Mouse (Mus musculus): Measurements from ENCODE around the gene Grb10.

Grb10 gene

DNA sequence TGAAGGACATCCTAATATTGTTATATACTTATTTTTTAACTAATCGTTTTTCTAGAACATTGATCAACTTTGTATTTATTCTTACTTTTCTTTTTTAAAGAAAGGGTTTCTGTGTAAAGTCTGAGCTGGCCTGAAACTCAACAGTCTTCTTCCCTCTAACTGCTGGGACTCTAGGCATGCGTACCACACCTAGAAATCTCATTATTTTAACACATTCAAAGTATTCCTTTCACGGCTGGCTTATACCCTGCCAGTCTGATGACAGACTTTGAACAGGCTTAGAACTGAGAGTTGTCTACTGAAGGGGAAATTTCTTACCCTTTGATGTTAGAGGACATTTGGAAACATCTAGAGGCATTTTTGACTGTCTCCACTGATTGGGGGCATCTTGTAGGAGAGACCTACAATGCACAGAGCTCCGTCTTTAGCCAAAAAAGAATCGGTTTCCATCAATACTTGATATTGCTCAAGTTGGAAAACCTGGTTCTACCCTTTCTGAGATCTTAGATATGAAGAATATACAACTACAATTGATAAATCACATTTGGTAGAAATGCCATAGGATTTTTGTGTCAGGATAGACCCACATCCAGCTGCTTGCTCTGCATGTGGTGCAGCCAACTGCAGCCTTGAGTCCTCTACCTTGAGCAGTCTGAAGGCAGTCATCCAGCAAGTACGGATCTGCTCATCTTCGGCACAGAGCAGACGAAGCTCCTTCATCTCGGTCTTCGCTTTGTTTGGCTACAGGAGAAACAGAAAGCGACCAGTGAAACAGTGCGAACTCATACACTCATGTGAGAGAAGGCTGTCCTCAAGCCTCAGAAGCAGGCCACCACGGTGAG is 95.0 kb downstream of the Grb10 start:
- DNase-seq, result no peak

DNA sequence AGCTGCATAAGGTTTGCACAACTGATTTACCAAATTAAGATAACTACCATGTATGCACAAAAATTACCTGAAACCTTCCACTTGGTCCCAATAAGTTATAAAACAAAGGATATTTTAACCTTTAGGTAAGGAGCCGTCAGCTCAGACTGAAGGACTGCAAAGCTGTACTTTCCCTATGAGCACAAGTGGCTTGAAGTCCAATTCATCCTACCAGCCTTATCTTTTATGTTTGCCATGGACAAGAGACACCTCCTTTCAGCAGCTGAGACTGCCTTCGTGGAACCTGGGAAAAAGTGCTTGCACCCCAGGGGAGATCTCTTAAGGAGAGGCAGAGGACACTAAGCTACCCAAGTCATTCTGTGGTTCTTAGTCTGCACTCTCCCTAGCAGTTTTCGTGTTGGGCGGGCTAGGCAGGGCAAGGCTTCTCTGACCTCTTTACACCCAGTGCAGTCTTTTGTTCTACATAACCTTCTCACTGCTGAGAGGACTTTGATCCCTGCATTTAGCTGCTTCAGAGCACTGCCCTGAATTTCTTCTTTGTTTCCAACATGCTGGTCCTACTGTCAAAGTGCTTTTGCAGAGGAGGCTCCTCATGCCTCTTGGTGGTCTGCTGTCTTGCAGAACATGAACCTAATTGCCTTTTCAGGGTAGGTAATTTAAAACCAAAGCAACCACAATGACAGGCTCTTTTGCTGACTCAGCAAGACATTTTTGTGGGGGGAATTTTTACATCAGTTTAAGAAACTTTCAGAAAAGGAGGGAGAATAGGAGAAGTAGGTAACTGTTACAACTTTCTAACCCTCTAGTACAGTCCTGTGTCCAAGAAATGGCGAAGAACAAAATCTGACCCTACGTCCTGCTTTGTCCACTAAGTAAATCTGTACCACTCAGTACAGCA is 95.9 kb downstream of the Grb10 start:
- DNase-seq, result peak; percentile 49

DNA sequence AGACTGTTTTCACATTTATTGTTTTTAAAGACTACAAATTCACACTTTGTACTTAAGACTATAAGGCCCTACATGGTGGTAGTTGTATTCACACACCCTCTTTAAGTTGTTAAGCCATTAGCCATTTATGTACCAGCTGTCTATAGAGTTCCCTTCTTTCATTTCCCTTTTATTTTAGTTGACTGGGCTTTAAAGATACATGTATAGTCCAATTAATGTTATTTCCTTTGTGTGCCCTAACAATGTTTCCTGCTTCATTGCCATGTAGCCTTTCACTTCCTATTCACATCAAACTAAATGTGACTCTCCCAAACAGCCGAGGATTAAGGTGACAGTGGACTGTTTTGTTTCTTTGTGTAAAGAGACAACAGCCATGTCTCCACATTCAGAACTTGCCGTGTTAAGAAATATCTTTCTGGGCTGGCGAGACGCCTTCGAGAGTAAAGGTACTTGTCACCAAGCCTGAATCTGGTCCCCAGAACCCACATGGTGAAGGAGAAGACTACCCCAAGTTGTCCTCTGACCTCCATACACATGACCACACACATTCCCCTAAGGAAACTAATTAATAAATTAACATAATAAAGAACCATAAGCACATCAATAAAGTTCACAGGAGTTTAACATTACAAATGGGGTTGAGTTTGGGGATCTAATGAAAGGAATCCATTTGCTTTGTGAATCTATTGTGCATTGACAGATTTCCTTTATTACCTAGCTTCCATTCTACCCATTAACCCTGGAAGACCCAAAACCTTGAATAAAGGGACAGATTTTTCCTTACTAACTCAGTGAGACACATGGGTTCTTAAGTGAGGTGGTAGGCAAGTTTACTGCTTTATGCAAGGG is 97.4 kb downstream of the Grb10 start:
- DNase-seq, result no peak

DNA sequence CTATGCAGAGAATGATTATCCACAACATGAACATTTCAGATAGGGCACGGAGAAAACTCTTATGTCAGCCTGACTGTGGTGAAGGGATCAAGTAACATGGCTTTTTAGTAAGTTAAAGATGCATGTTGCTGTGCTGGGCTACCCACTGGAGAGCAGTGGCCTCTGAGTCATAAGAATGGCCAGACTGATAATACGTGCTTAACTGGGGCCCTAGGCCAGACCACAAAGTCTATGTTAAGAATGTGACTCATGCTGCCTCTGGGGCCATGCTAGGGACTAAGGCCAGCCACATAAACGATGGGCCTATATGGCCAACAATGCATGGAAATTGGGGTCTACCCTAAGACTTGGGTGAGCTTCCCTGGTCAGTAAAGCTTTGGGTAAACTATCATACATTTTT is 98.9 kb downstream of the Grb10 start:
- DNase-seq, result no peak

DNA sequence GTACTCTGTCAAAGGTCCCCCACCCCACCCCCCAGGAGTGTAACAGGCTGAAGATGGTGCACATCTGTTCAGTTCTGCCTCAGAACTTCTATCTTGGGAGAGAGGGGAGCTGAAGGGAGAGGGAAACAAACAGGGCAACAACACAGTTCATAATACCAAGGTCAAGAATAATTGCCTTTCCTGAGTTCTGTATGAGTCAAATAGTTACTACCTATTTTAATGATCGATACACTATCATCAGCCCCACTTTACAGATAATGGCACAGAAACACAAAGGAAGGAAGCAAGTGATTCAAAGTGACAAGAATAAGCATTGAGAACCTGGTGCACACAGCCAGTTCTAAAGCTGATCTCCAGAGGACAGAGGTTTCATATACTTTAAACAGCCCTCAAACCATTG is 99.9 kb downstream of the Grb10 start:
- no peak for DNase-seq

DNA sequence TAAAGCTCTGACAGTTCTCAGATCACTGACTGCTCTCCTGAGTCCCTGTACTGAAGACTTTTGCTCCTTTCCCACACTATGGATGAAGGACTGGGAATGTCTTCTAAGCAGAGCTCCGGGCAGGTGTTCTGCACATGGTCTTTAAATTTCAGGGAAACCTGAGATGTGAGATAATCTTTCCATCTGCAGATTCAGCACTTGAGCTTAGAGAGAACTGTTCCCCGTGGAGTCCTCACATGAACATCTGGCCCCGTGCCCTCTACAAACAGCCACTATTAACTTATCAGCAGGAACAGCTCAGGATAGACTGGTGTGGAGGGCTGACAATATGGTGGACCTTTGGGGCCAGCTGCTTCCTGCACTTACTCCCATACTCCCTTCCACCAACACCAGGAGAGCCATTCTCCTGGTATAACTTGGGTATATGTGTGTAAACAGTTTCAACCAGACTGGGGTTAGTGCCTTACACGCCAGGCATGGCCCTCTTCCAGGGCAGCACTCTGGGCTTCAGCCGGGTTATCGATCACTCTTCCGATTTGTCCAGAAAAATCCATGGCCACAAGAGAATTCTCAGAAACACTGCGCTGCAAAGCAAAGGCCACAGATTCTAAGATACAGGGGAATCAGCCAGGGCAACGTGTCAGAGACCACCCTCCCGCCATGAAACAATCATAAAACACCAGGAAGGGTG is 101.0 kb downstream of the Grb10 start:
- DNase-seq, result no peak

DNA sequence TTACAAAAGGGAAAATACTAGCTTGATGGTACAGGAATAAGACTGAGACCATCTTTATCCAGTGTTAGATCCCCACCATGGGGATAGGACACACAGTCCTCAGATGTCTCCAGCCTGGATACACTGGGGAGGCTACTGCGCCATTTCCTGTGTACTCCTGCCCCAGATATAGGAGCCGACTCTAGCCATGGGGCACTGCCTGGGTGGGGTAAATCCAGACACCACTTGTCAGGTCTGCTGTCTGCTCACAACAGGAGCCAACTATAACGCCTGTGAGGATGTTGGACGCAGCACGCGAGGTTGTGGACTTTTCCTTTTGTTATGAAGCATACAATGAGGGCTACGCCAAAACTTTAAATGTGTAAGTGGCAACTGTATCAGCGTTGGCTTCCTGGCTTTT is 103.7 kb downstream of the Grb10 start:
- no peak for DNase-seq

DNA sequence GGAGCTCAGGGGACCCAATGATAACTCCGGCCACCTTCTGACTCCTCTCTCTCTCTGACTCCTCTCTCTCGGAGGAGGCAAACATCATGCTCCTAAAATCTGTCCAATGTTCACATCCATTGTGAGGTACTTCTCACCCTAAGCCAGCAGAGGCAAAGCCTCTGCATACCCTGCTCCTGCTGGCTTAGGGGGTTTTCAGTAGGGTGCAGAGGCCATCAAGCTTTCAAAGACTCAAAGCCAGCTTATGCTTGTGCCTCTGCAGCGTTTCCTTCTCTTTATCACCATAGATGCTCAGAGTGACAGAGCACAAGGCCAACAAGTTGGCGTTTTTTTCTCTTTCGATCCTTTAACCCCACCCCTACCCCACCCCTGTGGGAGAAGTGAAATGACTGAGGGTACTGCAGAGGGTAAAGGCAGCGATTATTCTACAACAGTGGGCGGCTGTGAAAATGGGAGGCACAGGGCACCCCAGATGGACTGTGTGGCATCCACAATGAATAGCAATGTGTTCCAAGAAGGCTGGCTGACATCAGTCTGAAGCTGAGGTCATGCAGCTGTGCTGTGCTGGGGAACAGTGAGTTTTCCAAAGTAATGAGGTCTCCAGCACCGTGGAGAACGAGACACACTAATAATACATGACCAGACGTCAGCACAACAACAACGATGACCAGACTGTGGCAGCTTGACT is 106.2 kb downstream of the Grb10 start:
- DNase-seq, result no peak

DNA sequence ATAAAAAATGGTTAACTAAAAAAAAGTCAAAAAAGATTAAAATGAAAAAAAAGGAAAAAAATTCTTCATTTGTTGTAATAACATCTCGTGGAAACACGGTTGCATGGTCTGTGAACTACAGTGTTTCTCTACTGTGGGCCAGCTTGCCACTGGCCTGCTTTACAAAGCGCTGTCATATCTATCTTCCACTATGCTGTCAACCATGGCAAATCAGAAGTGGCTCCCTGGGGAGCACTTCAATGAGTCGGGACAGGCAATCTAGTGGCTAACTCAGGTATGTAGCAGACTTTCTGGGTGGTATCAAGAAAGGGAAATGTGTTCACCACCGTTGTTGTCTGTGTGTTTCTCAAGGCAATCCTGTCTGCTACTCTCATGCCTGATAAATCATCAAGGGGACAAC is 106.8 kb downstream of the Grb10 start:
- DNase-seq, result no peak

DNA sequence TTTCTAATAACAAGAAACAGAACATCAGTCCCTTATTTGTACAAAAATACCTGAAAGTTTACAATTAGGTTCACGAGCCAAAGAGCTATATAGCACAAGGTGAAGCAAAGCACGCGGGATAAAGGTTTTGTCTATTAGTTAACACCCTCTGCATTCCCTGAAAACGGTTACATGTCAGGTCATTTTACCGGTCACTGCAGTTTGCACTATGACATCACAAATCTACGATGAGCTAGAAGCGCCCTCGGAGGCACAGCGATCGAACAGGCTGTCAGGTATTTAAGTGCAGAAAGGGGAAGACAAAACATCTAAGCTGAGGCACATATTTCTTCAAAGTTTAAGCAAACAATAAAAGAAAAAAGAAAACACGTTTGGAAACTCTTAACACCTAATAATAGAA is 108.0 kb downstream of the Grb10 start:
- DNase-seq, result no peak

DNA sequence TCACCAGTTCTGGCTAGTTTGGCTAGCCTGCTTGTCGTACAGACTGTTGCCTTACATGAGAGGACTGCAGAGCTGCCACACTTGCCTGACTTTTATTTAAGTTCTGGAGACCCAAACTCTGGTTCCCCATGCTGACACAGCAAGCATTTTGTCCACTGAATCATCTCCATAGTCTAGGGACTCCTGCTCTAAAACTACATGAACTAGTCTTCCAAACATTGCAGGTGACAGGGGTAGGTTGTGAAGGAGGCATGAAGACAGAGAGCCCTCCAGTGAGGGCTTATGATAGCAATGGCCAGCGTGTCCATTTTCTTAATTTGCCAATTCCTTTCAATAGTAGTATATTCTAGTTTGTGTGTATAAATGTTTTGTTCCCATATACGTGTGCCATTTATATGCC is 109.4 kb downstream of the Grb10 start:
- DNase-seq, result no peak

DNA sequence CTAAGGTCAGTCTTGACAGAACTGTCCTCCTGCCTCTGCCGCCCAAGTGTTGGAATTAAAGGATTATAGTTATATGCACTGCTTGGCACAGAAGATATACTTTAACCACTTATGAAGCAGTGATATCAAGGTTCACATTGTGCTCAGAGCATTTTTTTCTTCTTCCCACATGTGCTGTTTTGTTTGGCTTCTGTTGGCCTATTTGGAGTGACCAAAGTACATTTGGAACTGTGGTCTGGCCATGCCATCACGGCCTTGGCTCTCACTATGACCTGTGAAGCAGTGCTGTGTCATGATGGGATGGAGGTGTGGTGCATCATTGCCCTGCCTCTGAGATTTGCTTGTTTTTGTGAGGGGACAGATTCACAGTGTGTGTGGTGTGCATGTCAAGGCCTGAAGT is 109.9 kb downstream of the Grb10 start:
- DNase-seq, result peak; percentile 87

DNA sequence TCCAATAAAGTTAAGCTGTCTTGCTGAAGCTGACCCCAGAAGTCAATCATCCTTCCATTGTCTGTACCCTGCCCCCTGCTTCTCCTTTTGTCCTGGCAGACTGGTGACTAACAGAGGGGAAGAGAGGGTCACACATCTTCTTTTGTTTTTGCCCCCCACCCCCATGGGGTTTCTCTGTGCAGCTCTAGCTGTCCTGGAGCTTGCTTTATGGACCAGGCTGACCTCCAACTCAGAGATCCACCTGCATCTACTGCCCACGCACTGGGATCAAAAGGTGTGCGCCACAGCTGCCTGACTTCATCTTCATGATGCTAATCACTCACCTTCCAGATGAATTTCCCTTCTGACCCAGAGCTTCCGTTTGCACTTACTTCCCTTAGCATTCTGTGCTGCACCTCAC is 114.6 kb downstream of the Grb10 start:
- DNase-seq, result no peak

DNA sequence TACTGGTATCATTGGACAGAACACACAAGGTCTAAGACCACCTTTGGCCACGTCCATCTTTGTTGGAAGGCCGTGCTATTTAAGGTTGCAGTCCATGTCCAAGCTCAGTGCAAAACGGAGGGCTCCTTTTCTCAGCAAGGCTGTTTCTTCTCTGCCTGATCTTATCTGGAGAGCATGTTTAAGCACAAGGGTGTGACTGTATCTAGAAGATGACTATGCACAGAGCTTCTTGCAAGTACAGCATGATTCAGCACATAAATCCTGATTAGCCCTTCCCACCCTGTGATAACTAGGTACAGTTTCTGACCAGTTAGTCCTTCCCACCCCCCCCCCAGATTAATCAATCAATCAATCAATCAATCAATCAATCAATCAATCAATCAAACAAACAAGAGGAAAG is 115.1 kb downstream of the Grb10 start:
- DNase-seq, result no peak

DNA sequence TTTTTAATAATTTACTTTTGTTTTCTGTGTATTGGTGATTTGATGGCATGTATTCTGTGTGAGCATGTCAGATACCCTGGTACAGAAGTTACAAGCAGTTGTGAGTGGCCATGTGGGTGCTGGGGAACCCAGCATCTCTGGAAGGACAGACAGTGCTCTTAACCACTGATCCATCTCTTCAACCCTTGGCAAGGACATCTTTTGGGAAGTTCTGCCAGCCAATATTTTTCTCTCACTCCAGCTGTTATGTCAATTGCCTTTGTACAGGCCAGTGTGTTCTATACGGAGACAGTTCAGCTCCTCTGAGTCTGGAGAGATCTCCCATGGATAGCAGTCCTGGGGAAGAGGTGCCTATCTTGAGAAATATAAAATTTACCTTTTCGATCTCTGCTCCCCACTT is 116.4 kb downstream of the Grb10 start:
- DNase-seq, result no peak

DNA sequence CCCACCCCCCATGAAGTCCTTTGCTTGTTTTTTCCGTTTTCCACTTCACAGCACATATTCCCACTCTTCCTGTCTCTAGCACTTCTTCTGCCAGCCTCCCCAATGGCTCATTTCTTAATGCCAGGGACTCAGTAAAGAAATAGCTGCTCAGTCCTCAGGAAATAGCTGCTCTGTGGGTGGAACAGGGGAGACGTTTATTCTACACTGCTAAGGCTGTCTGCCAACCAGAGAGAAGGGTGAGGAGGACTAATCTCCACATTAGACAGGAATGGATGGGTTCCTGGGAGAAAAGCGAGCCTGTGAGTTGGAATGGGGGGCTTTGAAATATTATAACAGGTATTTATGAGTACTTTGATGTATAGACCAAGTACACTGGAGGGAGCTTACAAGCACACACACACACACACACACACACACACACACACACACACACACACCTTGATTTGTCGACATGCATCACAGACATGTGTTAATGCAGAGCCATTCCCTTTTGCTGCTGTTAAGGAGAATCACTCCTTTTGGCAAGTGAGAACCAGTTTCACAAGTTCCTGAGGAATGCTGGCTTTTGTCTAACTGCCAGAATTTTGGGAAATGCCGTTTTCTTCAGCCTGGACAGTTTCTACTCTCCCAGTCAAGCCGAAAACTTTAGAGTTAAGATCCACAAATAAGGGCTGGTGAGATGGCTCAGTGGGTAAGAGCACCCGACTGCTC is 130.6 kb downstream of the Grb10 start:
- DNase-seq, result no peak

DNA sequence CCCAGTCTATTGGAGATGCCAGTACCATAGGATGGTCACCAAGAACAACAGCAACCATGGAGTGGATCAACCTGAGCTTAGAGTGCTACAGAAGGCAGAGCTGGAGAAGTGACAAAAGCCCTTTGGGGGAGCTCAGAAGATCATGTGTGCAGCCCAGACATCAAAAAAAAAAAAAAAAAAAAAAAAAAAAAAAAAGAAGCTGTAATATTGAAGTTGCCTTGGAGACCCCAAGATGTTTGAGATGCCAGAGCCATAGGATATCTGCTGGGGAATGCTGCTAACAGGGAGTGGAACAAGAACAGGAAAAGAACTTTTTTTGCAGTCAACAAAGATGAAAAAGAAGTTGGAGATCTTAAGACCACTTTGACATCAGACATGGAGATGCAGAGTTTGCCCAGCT is 133.0 kb downstream of the Grb10 start:
- DNase-seq, result no peak

DNA sequence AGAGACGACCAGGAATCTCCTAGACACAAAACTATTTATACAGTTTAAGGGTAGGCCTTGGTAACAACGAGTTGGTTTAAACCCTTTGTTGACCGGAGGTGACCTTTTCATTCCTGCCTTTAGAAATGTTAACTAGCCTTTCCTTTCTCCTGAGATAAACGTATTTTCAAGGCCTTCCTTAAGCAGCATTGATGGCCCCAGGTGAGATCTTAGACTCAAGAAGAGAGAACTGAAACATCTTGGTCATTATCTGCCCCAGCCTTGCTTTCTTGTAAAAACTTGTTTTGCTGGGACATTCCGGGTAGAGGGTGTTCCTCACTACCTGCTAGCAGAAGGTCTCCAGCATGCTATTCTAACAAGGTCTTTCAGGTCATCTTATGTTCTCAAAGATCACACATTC is 133.5 kb downstream of the Grb10 start:
- no peak for DNase-seq

DNA sequence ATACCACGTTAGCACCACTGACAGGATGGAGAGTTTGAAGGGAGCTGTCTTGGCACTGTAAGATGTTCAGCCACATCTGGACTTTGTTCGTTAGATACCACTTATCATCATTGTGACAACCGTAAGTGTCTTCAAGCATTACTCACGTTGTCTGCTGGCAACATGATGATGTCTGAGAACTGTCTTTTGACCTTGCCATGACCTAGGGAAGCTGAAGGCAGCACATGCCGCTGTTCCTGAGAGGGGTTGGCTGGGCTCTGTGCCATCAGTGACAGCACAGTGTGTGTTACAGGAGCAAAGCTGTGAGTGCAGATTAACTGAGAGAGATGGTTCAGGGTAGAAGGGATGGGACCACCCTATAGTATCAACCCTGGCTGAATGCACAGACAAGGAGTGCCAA is 137.0 kb downstream of the Grb10 start:
- no peak for DNase-seq

DNA sequence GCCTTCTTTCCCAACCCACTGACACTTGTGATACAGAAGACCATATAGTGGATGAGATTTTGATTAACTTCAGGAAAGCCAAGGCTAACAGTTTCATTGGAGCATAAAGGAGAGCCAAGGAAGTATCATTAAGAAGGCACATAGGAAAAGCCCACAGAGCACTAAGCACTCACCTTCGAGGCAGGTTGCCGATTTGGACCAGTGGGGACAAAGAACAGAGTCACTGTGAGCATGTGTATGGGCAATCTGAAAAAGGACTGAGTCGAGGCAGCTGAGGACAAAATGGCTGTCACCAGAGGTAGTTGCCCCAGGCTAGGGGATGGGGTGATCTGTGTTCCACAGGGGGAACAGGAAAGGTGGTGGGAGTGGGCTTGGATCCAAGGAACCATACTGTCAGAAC is 140.0 kb downstream of the Grb10 start:
- peak; percentile 25 for DNase-seq

DNA sequence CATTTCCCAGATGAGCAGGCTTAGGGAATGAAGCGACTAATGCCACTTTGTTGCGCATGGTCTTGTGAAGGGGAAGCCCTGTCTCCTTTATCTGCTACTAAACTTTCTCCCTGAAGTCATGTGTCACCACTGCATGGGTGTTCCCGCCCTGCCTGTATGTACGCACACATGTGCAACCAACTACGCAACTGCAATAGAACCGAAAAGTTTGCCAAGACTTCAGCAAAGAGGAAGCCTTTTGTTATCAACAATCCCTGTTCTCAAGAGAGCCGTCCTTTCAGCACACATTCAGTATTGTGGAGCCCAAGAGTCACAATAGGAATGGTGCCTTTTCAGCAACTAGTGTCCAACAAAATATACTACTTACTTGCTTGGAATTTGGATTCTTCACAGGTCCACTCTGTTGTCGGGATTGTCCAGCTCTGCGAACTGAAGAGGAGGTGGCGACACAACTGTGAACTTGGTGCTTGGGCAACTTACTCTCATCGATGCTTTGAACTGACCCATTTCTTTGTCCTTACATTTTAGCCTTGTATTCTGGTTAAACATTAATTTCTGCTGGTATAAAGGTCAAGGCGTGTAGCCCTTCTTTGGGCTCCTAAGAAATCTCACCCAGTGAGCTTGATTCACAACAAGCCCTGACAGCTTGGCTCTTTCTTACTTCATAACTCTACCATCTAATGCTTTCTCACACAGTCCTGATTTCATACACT is 140.7 kb downstream of the Grb10 start, which contains the start of gene Ddc:
Ddc (minus strand) TSS at position 500 of the 713 bp plus-strand sequence.
- peak; percentile 79 for DNase-seq
